Mouse (Mus musculus) layer of hippocampus, adult 18-20 months (tissue): ENCODE data around the gene Helb. TPM values are rescaled to one million over a fixed set of nuclear protein-coding genes. Genes with fewer than 3 reads are reported as not detected.

Source experiments
- DNase-seq, 2 experiments: peaks; one replicate each; pipeline ENCODE4 v3.0.0; 2022; ENCODE audit warnings: low spot score in 2 of 2
- total RNA-seq, 2 experiments: library from RNA; stranded (reverse); gene quantifications; 2 replicates each; pipeline ENCODE4 v1.2.3; 2021

Helb gene
- total RNA-seq, 2 experiments from 2014 or later, result 3.7 to 3.8 TPM

GRCm38 (mm10) chr10:120095136-120095535, 17.7 kb downstream of the Helb start:
- DNase-seq, result no peak

GRCm38 (mm10) chr10:120092548-120092947, 20.2 kb downstream of the Helb start:
- DNase-seq, result no peak

- DNase-seq, result no peak
Measured at GRCm38 (mm10) chr10:120077850-120078249, 34.9 kb downstream of the Helb start.

- no peak for DNase-seq
Measured at GRCm38 (mm10) chr10:120066319-120066718, 46.5 kb downstream of the Helb start.

GRCm38 (mm10) chr10:120064424-120064823, 48.4 kb downstream of the Helb start:
- peak; percentile 27 to 57 for DNase-seq

GRCm38 (mm10) chr10:120061238-120062130, 51.3 kb downstream of the Helb start:
- no peak for DNase-seq

GRCm38 (mm10) chr10:120060579-120061237, 52.1 kb downstream of the Helb start:
- no peak for DNase-seq

- no peak for DNase-seq
Measured at GRCm38 (mm10) chr10:120044714-120045234, 68.0 kb downstream of the Helb start.

- DNase-seq, result no peak
Measured at GRCm38 (mm10) chr10:120044237-120044636, 68.5 kb downstream of the Helb start.

- peak; percentile 73 to 87 for DNase-seq
Measured at GRCm38 (mm10) chr10:120038194-120038593, 74.6 kb downstream of the Helb start.

- no peak for DNase-seq
Measured at GRCm38 (mm10) chr10:120035824-120036223, 77.0 kb downstream of the Helb start.

- DNase-seq, result no peak
Measured at GRCm38 (mm10) chr10:120035211-120035733, 77.5 kb downstream of the Helb start.

- DNase-seq, result no peak
Measured at GRCm38 (mm10) chr10:120033866-120034265, 78.9 kb downstream of the Helb start.

Other genes starting within 250 kb of the Helb start
- gene Tmbim4, start 88.6 kb upstream of the Helb start, total RNA-seq, result 10 to 100 TPM; 58.4 to 63.3 TPM
- under 1 TPM; 0.57 to 0.58 TPM for gene Irak3, start 89.1 kb upstream of the Helb start, total RNA-seq
- gene Llph, start 114.1 kb upstream of the Helb start, total RNA-seq, result 10 to 100 TPM; 14.8 to 15.3 TPM